Mouse (Mus musculus) neural tube, embryonic 14.5 days (tissue): ENCODE results near the gene Fbxl14. TPM values are rescaled to one million over a fixed set of nuclear protein-coding genes. Genes with fewer than 3 reads are reported as not detected.

ENCODE experiments used
- ATAC-seq: fragments of 200-750 bp; cut with Nextera tagmentation; 2 replicates; pipeline ENCODE4 v1.8.0; 2017; ENCODE audit warnings: low read depth, mild to moderate bottlenecking, moderate TSS enrichment, moderate library complexity
- H3K27ac ChIP-seq: fragments of 300-500 bp; sonication (generic); 2 replicates; pipeline ENCODE4 v1.5.1; 2014; ENCODE audit warnings: low read depth, mild to moderate bottlenecking, control low read depth, low read length, moderate library complexity, mixed read lengths
- H3K27me3 ChIP-seq: fragments of 300-500 bp; sonication (generic); 2 replicates; pipeline ENCODE4 v1.6.1; 2014; ENCODE audit warnings: low read length; ENCODE audit not compliant: control insufficient read depth, insufficient read depth
- H3K36me3 ChIP-seq: fragments of 300-500 bp; sonication (generic); 2 replicates; pipeline ENCODE4 v1.6.1; 2014; ENCODE audit warnings: low read length, mixed read lengths; ENCODE audit not compliant: control insufficient read depth, insufficient read depth
- H3K4me1 ChIP-seq: fragments of 300-500 bp; sonication (generic); 2 replicates; pipeline ENCODE4 v1.6.1; 2014; ENCODE audit warnings: low read length; ENCODE audit not compliant: control insufficient read depth, insufficient read depth
- H3K4me2 ChIP-seq: fragments of 300-500 bp; sonication (generic); 2 replicates; pipeline ENCODE4 v1.6.1; 2014; ENCODE audit warnings: mild to moderate bottlenecking, low read depth, low read length, control low read depth
- H3K4me3 ChIP-seq: fragments of 300-500 bp; sonication (generic); 2 replicates; pipeline ENCODE4 v1.5.1; 2014; ENCODE audit warnings: low read depth, low read length, control low read depth, mixed read lengths
- H3K9ac ChIP-seq: fragments of 300-500 bp; sonication (generic); replicated peaks from 2 replicates; pipeline ENCODE4 v1.6.1; 2014; ENCODE audit warnings: low read depth, mild to moderate bottlenecking, control low read depth, low read length, mixed read lengths
- H3K9me3 ChIP-seq: fragments of 300-500 bp; sonication (generic); 2 replicates; pipeline ENCODE4 v1.6.1; 2016; ENCODE audit warnings: low read length; ENCODE audit not compliant: control insufficient read depth
- WGBS: fragments of 180-500 bp; shearing (Covaris S2); extraction: QIAGEN DNeasy Blood & Tissue Kit; methylation state at CpG from one replicate; pipeline ENCODE4 v1.1.7; 2014; 5-methylcytosine and 5-hydroxymethylcytosine counted together
- polyA plus RNA-seq: library from polyadenylated mRNA; unstranded; fragments of >200 nt; fragmentation: Nextera tagmentation; extraction: Ambion mirVana; gene quantifications from 2 replicates; pipeline ENCODE4 v1.2.1, GENCODE M21; 2014

The Fbxl14 gene
- polyA plus RNA-seq, 1 experiment from 2014 or later, result 3.8 TPM

- WGBS, result 61% methylated on average over 9 of the region's 9 CpGs
- no peak overlapping the region for H3K4me3 ChIP-seq
- no peaks in the 10 kb centered on the region for H3K27me3 ChIP-seq
- no peak overlapping the region for H3K9ac ChIP-seq
- H3K9me3 ChIP-seq, result no peaks in the 10 kb centered on the region
- no peak overlapping the region for H3K27ac ChIP-seq
- no peak for ATAC-seq
- no peaks in the 10 kb centered on the region for H3K4me1 ChIP-seq
- no peak overlapping the region for H3K4me2 ChIP-seq
- no peaks in the 10 kb centered on the region for H3K36me3 ChIP-seq
These were observed 22.6 kb downstream of the Fbxl14 start for GRCm38 (mm10) chr6:119502031-119502430.

DNA sequence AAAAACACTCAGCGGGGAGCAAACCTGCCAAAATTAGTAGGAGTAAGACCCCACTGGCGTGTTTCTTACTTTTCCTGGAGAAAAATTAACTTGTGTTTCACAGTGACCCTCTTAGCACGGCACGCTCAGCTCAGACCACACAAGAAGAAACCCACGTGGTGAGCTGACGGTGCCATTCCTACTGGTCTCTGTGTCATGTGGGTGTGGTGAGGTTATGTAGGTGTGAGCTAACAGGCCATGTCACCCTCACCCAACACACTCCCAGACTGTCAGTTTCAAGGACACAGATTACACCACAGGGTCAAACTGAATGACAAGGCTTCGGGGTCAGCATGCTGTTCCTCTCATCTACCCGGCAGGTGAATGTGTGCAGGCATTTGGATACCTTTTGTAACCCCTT is 25.3 kb downstream of the Fbxl14 start:
- WGBS, result 85% methylated on average over 8 of the region's 8 CpGs
- H3K4me3 ChIP-seq, result no peak overlapping the region
- H3K4me1 ChIP-seq, result no peaks in the 10 kb centered on the region
- no peaks in the 10 kb centered on the region for H3K9me3 ChIP-seq
- H3K27ac ChIP-seq, result no peak overlapping the region
- no peak overlapping the region for H3K9ac ChIP-seq
- no peaks in the 10 kb centered on the region for H3K36me3 ChIP-seq
- ATAC-seq, result no peak
- no peaks in the 10 kb centered on the region for H3K27me3 ChIP-seq
- no peak overlapping the region for H3K4me2 ChIP-seq

- WGBS, result 57% methylated on average over 9 of the region's 9 CpGs
- H3K36me3 ChIP-seq, result no peaks in the 10 kb centered on the region
- no peaks in the 10 kb centered on the region for H3K27me3 ChIP-seq
- ATAC-seq, result no peak
- no peaks in the 10 kb centered on the region for H3K9me3 ChIP-seq
- no peak overlapping the region for H3K4me2 ChIP-seq
- H3K27ac ChIP-seq, result no peak overlapping the region
- no peak overlapping the region for H3K9ac ChIP-seq
- H3K4me3 ChIP-seq, result no peak overlapping the region
- no peaks in the 10 kb centered on the region for H3K4me1 ChIP-seq
These were observed 26.2 kb downstream of the Fbxl14 start for GRCm38 (mm10) chr6:119505525-119506225.

DNA sequence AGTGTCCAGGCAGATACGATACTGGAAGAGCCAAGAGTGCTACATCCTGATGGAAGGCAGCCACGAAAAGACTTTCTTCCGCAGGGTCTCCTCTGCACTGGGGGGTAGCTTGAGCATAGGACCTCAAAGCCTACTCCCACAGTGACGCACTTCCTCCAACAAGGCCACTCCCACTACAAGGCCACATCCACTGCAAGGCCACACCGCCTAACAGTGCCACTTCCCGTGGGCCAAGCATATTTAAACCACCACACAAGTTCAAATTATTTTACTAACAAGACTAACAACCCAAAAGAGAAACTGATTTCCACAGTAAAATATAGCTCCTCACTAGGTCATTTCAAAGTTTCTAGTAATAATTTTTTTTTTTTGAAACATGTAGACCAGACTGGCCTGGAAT is 28.8 kb downstream of the Fbxl14 start:
- ATAC-seq, result no peak
- no peaks in the 10 kb centered on the region for H3K36me3 ChIP-seq
- 96% methylated on average over 6 of the region's 6 CpGs for WGBS

DNA sequence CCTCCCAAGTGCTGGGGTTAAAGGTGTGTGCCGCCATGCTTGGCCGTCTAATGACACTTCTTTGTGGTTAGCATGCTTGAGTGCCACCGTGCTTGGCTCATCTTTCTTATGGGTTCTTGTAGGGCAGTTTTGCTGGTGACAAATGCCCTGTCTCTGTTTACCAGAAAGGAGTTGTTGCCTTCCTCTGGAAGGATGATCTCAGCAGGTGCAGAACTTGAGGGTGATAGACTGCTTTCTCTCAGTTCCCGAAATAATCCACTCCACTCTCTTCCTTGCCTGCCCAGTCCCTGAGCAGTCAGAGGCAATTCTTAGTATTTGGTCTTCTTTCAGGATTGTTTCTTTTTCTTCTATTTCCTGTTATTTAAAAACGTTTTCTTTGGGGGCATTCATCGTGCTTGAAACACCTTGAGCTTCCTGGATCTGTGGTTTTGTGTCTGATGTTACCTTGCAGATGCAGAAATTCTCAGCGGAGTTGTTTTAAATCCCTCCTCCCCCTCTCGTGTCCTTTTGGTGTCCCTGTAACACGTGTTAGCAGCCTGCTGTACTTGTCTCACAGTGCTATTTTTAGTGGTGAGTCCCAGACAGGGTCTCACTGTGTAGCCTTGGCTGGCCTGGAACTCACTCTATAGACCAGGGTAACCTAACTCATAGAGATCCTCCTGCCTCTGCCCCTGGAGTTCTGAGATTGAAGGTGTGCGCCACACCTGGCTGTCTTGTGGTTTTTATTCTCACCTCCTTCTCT is 29.3 kb downstream of the Fbxl14 start:
- no peaks in the 10 kb centered on the region for H3K36me3 ChIP-seq
- 85% methylated on average over 10 of the region's 10 CpGs for WGBS
- H3K4me2 ChIP-seq, result no peak overlapping the region
- H3K27ac ChIP-seq, result no peak overlapping the region
- H3K4me1 ChIP-seq, result no peaks in the 10 kb centered on the region
- H3K9me3 ChIP-seq, result no peaks in the 10 kb centered on the region
- no peak overlapping the region for H3K9ac ChIP-seq
- no peak for ATAC-seq
- H3K4me3 ChIP-seq, result no peak overlapping the region
- no peaks in the 10 kb centered on the region for H3K27me3 ChIP-seq

More for the DNA sequence above, 28.8 kb downstream of the Fbxl14 start:
- H3K27me3 ChIP-seq, result no peaks in the 10 kb centered on the region
- no peak overlapping the region for H3K4me3 ChIP-seq
- H3K4me2 ChIP-seq, result no peak overlapping the region
- H3K4me1 ChIP-seq, result no peaks in the 10 kb centered on the region
- H3K9ac ChIP-seq, result no peak overlapping the region
- H3K9me3 ChIP-seq, result no peaks in the 10 kb centered on the region
- H3K27ac ChIP-seq, result no peak overlapping the region

DNA sequence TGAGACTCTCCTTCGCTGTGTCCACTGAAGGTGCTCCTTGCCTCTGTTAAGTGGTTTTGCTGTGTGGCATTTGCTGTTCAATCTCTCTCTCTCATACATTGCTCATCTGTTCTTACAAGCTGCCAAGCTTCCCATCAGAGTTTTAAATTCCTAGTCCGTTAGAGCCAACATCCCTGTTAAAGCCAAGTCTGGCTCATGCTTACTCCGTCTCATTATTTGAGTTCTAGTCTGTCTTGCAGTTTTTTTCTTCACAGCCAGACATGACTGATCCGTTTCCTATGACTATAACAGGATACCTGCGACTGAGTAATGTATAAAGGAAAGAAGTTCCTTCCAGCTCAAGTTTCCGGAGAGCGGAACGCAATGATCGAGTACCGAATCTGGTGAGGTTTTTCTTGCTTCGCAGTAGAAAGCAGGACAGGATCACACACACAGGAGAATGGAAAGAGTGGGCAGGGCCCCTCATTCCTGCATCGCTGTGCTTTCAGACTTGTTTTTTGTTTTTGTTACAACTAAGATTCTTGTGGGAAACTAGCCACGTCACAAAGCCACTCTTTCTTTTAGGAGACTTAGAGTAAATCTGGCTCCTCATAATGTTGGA is 30.1 kb downstream of the Fbxl14 start:
- Histone ChIP-seq H3K36me3 (no peaks in the 10 kb centered on the region), H3K27ac (no peak overlapping the region), H3K27me3 (no peaks in the 10 kb centered on the region), H3K9me3 (no peaks in the 10 kb centered on the region), H3K4me1 (no peaks in the 10 kb centered on the region), H3K4me3 (no peak overlapping the region), H3K4me2 (no peak overlapping the region), H3K9ac (no peak overlapping the region)
- ATAC-seq, result no peak
- WGBS, result 92% methylated on average over 13 of the region's 13 CpGs

GRCm38 (mm10) chr6:119512701-119513100 is 33.2 kb downstream of the Fbxl14 start:
- H3K4me2 ChIP-seq, result no peak overlapping the region
- no peak overlapping the region for H3K27ac ChIP-seq
- H3K36me3 ChIP-seq, result no peaks in the 10 kb centered on the region
- H3K27me3 ChIP-seq, result no peaks in the 10 kb centered on the region
- H3K9me3 ChIP-seq, result no peaks in the 10 kb centered on the region
- ATAC-seq, result no peak
- WGBS, result 88% methylated on average over 11 of the region's 11 CpGs
- H3K4me3 ChIP-seq, result no peak overlapping the region
- no peaks in the 10 kb centered on the region for H3K4me1 ChIP-seq
- no peak overlapping the region for H3K9ac ChIP-seq

- H3K9ac ChIP-seq, result no peak overlapping the region
- H3K4me1 ChIP-seq, result no peaks in the 10 kb centered on the region
- WGBS, result 81% methylated on average over 5 of the region's 5 CpGs
- H3K27me3 ChIP-seq, result no peaks in the 10 kb centered on the region
- H3K27ac ChIP-seq, result no peak overlapping the region
- ATAC-seq, result no peak
- no peaks in the 10 kb centered on the region for H3K9me3 ChIP-seq
- no peaks in the 10 kb centered on the region for H3K36me3 ChIP-seq
- H3K4me3 ChIP-seq, result no peak overlapping the region
- H3K4me2 ChIP-seq, result no peak overlapping the region
These were observed 34.0 kb downstream of the Fbxl14 start for GRCm38 (mm10) chr6:119513452-119513851.

GRCm38 (mm10) chr6:119514085-119514484 is 34.6 kb downstream of the Fbxl14 start:
- no peaks in the 10 kb centered on the region for H3K4me1 ChIP-seq
- WGBS, result 57% methylated on average over 7 of the region's 7 CpGs
- no peak overlapping the region for H3K27ac ChIP-seq
- no peaks in the 10 kb centered on the region for H3K36me3 ChIP-seq
- no peak for ATAC-seq
- no peak overlapping the region for H3K4me3 ChIP-seq
- H3K27me3 ChIP-seq, result no peaks in the 10 kb centered on the region
- no peak overlapping the region for H3K9ac ChIP-seq
- H3K9me3 ChIP-seq, result no peaks in the 10 kb centered on the region
- H3K4me2 ChIP-seq, result no peak overlapping the region
